Mouse (Mus musculus) neutrophil, adult 5-6 weeks (primary cell): ENCODE data around the gene Clmn. TPM values are rescaled to one million over a fixed set of nuclear protein-coding genes. Genes with fewer than 3 reads are reported as not detected.

Source experiments
- ATAC-seq: fragments of 151-379, 151-347 bp; 2 replicates; pipeline ENCODE4 v1.8.0; 2017; ENCODE audit warnings: mild to moderate bottlenecking, moderate TSS enrichment; ENCODE audit not compliant: insufficient number of reproducible peaks, poor library complexity, low FRiP score, severe bottlenecking; ENCODE audit errors: extremely low read depth
- total RNA-seq: library from RNA; stranded (forward); fragments of 200-1000 nt; gene quantifications from 2 replicates; pipeline ENCODE4 v1.2.3, GENCODE M21; 2017

The Clmn gene
- total RNA-seq, 1 experiment from 2014 or later, result under 0.01 TPM

DNA sequence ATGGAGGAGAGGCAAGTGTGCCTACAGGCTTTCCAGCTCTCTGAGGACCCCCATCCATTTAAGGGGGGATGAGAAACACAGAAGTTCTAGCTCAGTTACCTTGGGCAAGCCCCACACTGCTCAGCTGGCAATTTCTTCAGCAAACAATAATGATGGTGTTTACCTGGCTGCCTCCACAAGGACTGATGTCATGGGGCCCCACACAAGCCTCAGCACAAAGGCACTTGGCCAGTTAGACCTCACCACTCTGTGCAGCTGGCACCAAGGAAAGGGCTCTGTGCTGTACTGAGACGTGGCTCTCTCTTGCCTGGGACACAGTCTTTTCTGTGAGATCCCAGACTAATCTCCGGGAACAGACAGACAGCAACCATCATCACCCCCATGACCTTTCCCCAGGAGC lies 17.2 kb upstream of the Clmn start:
- no peak for ATAC-seq

DNA sequence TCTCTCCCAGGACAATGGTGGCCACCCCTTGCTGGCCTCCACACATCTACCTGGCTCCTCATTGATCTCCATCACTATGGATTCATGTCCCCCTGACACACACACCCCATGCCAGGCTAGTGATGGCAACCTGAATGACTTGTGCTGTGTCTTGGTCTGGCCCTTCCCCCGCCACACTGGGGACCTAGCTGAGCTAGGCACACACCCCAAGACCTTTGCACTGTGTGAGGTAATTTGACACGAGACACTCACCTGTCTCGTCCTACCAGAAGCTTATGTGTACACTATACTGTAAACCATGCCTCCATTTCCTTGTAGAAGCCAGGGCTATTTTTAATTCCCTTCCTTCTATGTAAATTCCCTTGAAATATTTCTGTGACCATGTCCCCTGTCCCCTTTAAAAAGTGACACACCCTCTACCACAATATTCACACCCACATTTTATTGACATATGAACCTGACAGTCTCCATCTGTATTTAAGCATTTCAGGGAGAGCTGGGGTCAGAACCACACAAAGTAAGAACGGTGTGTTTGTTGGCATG lies 16.7 kb upstream of the Clmn start:
- no peak for ATAC-seq

DNA sequence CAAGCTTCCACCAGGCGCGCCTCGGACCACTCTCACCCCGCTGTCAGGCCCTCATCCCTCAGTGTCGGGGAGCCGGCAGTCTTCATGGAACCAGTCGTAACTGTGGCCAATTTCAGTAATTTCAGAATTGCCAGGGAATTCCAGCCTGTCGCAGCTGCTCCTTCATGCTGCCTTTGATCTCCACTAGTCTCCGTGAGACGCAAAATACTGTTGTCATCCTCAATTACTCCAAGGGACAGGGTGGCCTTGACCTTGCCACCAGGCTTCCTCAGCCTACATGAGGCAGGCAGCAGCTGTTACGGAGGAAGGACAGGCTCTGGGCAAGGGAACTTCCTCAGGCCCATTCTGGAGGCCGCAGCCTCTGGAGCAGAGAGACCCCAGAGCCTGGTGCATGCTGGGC lies 15.5 kb upstream of the Clmn start:
- no peak for ATAC-seq

DNA sequence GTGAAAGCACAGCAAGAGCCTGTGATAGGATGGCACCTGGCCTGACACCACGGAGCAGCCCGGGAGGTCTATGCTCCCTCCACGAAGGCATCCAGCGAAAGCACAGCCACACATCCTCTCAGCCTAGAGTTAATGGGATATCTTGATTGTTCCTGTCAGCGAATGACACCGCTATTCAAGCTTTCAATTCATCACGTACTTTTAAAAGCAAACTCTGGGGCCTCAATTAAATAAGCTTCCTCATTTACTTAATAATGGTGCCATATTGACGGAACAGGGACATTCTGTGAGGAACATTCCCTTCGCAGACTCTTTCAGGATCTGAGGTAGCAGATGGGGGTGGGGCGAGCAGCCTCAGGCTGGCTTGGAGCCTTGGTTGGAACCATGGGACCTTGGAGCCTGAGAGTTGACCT lies 14.7 kb upstream of the Clmn start:
- ATAC-seq, result no peak

DNA sequence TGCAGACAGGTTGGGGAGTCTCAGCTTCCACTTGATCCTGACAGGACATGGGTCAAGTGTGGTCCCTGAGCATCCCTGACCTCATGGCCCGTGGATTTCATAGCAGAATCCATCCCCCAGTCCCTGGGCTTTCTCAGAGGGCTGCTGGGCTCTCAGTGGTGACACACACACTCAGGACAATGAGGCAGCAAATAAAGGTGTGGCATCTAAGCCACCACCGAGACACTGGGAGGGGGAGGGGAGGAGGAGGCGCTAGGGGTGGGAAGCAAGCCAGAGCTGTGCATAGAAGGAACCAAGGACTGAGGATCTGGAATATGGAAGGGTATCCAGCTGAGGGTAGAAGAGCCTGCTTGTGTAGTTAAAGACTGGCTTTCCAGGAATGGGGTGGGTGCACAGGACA lies 11.2 kb upstream of the Clmn start:
- ATAC-seq, result no peak

DNA sequence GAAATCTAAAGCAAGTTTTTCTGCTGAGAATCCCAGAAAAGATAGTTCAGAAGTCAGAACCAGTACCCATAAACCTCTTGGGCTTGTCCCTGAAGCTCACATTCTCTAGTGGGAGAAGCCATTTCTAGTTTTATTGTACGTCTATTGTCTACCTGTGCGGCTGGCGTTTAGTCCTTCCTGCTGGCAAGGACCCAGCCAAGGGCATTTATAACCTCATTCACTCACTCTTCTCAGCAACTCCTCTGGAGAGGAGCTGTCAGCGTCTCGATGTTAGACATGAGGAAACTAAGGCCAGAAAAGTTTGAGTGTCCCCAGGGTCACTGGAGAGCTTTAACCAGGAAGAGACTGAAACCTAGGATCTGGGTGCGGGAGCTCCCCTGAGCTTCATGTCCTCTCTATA lies 7.1 kb upstream of the Clmn start:
- no peak for ATAC-seq

DNA sequence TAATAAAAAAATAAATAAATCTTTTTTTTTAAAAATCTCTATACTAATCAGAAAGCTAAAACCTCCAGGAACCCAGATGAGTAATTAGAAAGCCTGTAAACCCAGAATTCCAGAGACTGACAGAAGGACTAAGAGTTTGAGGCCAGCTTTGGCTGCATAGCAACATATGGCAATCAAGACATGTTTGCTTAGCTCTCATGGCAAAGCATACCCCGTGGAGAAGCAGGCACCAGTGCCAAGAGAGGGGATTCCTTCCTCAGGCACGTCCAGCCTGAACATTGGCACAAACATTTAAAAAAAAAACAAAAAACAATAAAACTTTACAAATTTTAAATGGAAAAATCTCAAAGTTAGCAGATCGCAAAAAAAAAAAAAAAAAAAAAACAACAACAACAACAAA lies 4.9 kb upstream of the Clmn start:
- no peak for ATAC-seq

DNA sequence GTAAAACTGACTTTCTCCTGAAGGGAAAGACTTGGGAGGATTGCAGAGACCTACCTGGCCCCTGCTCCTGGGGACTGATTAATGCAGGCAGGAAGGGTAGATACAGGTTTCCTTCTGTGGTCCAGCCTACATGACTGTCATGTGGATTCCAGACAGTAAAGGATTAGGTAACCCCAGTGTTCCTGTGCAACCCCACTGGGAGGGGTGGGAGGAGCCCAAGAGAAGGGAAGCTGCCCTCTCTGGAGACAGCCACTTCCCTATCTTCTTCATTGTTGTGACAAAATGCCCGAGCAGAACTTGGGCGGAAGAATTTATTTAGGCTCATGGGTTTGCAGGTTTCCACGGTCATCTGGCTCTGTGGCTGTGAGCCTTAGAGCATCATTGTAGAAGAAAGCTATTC lies 3.6 kb upstream of the Clmn start:
- no peak for ATAC-seq

DNA sequence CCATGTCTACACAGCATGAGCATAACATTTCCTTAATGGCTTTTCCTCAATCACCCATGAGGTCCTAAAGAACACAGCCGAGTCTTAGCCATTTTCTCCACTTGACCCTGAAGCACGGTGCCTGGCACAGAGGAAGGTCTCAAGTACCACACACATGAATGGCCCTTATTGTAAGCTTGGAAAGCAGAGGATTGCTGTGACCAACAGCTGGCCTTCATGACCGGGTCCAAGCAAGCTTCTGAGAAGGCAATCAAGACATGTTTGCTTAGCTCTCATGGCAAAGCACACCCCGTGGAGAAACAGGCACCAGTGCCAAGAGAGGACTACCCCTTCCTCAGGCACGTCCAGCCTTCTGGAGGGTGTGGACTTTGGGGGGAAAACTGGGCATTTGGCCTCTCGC lies 3.0 kb upstream of the Clmn start:
- ATAC-seq, result no peak

DNA sequence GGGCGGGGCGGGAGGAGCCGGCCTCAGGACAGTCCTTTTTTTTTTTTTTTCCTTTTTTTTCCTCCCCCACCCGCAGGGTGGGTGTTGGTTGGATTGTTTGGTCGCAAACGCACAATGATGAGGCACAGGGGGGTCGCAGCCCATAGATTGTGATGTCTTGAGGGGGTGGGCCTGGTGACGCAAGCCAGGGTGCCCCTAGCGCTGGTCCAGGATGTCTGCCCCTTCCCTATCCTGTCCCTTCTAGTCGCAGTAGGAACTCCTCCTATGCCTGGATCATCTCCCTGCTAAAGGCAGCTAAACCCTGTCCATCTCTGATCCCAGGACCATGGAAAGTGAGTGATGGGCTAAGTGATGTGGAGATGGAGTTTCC lies 275 bp upstream of the Clmn start:
- ATAC-seq, result no peak

DNA sequence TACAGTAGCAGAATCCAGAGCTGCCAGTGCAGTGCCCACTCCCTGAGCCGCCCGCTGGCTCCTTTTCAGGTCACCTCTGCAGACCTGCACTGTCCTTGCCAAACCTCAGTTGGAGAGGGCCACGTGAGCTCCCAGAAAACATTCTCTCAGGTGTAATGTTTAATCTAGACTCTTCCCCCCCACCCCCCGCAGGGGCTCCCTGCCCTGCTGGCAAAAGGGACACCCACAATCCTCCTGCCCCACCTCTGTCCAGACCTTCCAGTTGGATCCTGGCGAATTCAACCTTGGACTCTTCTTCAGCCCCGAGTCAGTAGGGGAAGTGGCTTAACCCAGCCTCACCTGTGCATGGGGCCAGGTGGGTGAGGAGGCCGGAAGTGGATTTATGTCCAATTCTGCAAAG lies 1.2 kb downstream of the Clmn start:
- ATAC-seq, result no peak

DNA sequence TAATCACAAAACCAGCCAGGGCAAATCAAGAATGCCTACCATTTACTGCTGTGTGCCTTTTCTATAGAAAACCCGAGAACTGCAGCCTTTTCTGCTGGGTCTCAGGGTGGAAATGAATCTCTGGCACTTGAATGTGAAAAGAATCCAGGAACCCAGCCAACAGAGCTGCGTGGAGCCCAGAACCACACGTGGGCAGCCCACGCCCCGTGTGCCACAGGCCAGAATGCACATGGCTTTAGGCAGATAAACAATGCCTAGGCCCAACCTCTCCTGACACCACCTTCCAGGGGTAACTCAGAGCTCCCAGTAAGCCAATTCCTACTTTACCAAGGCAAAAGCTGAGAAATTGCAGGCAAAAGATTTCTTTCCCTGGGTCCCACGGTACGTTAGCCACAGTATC lies 5.7 kb downstream of the Clmn start:
- no peak for ATAC-seq

DNA sequence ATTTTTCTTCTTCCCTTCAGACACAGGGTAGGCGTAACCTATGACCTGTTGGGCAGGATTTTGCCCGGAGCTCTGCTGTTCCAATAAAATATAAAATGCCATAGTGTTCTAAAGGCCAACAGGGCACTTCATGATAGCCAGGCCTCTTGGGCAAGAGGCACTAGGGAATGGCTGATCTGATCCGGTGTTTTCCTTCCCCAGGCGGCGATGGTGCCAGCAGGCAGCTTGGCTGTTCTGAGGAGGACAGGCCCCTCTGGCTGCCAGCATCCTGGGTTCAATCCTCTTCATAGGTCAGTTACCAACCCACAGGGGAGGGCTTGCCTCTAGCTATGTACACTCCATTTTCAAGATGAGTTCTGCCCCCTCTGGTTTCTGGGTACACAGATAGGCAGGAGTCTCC lies 6.1 kb downstream of the Clmn start:
- no peak for ATAC-seq

DNA sequence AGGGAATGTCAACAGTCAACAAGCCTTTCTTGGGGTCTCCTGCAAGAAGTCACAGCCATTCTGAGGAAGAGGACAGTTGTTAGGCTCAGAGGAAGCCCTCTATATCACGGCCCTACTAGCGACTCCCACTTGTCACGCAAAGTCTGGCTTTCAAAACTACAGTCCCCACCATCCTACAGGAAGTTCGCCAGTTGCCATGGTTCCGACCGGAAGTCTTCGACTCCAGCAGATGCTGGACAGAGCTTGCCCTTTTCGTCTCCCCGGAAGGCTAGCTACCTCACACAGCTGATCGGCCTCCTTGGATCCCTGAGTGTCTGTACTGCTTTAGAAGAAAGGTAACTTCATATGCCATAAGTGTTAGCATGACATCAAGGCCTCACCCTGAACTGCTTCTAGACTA lies 7.3 kb downstream of the Clmn start:
- ATAC-seq, result no peak

DNA sequence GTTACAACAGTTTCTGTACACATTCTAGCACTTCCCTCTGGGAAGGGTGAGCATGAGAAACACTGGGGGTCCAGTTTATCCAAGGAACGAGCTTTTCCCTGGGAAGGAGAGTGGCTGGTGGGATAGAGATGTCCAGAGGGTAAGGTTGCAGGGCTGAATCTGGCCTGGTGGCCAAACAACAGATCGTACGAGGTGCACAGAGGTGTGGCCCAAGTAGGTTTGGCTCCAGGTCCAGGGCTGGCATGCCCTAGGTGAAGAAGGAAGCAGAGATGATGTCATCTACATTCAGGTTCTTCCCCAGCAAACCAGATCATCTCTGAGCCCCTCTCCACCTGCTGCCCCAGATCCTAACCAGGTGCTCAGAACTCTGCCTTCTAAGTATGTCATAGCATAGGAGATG lies 8.3 kb downstream of the Clmn start:
- ATAC-seq, result no peak

DNA sequence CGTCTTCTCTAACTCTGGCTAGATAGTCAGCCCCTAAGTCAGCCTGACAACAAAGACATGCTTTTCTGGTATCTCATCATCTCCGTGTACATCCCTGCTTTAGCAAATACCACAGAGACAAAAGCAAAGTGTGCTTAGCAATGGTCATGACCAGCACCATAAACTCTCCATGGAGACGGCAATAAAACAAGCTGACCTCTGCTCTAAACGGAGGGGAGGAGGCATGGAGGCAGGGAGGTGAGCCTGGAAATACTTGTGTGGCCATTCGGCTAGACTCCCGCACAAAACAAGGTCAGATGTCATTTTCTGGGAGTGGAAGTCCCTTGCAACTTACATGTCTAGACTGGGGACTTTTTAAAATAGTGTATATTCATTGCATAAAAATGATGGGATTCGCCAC lies 9.3 kb downstream of the Clmn start:
- ATAC-seq, result no peak

DNA sequence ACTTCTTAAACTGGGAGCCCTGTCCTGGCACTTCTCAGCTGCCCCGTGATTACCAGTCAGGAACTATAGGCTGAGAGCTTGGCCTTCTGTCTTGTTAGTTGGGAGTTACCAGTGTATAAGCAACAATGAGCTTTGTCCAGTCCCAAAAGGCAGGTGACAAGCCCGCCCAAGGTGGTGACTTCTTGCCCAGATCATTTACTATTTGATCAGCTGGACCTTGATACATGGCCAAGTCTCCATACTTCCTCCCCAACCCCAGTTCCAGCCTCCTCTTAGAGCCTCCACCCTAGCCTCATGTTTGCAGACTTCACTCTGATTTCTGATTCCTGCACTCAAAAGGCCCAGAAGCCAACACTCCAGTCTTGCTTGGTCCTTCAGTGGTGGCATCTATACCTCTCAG lies 10.1 kb downstream of the Clmn start:
- no peak for ATAC-seq

DNA sequence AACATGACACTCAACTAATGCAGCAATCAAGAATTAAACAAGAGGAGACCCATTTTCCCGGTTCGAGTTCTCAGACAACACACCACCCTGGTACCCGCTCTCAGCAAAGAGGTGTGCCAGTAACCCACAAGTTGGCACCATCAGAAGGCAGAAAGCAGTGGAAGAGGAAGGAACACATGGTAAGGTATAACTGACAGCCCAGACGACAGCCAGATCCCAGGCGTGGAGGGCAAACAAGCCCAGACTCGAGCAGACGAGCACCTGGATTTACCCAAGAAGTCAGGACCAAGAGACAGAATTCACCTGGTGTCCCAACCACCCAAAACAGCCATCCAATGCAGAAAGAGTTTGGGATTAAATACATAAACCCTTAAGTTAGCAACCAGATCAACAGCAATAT lies 11.5 kb downstream of the Clmn start:
- no peak for ATAC-seq

DNA sequence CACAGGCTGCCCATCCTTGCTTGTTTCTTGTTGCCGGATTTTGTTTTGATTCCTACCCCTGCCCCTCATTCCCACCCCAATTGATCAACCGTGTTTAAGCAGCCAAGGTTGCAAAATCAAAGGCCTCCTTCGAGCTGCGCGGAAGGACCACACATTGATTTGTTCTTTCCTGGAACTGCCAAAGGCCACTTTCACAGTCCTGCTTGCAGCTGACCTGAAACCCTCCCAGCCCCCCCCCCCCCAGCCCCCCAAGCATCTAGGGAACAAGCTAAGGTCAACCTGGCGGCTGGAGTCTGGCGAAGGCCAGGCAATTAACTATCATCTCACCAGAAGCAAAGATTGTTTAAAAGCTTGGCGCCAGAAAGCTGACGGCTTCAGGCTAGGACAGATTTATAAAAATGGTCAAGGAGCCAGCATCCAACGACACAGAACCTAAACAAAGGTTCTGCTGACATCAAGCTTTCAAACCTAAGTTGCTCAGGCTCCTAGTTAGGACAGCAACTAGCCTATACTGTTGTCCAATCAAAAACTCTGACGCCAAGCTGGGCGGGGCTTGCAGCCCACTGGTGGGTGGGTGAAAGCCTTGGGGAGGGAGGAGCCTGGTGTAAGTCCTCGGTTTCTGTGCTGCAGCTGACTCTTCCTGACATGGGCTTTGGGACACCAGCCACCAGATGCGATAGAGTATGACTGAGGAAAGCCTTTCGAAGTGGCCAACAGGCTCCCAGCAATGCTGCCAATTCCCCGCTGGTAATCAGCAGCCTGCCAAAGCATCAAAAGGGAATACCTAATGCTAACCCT lies 13.0 kb downstream of the Clmn start:
- no peak for ATAC-seq

DNA sequence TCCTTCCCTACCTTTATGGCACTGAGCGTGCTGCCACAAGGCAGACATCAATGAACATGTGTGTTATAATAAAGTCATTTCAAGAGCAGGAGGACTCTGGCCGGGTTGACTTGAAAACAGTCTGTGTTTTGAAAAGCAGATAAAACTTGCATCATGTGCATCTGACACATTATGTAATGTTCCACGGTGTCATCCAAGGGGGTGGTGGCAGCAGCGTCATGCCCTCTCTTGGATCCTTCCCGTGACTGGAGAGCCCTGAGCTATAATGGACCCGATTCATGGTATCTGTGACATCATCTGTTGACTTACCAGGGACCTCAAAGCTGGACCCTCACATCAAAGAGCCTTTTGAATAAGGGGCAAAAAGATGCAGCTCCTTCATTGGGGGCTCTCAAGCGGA lies 14.8 kb downstream of the Clmn start:
- ATAC-seq, result no peak

DNA sequence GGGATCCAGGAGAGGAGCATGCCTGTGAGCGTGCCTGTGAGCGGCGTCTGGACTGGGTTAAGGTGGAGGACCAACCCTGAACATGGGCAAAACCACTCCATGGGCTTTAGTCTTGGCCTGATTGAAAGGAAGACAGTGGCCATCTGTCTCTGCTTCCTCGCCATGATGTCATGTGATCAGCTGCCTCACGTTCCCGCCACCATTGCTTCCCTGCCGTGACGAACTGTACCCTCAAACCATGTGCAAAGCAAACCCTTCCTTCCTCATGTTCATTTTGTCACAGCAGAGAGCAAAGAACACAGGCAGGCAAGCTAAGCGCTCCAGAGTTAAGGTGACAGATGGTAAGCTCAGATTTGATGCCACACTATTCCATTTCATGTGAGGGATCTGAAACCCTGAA lies 16.2 kb downstream of the Clmn start:
- no peak for ATAC-seq
